Mouse (Mus musculus): ENCODE data around the gene Ssr4.

DNA sequence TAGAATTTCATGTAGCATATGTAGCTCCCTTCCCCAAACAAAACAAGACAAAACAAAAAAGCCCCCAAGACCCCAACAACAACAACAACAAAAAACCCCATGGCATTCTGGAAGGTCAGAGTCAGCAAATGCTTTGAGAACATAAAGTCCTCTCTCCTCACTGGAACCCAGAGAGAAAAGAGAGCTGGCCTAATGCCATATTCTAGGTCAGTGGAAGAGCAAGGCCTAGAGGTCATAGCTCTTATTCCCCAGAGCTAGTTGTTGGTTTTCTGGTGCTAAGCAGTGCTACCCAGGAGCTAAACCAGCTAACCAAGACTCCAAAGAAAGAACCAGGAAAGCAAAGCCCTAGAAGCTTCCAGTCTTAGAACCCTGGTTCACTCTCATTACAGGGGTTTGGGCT is 1.2 kb upstream of the Ssr4 start:
- TF ChIP-seq ZMIZ1 (IDR thresholded peaks at IDR 0.05; ENCODE audit: low read depth, low read length) (no peak), MEF2A (IDR thresholded peaks at IDR 0.05; ENCODE audit: borderline replicate concordance, low read depth, low read length) (no peak), ZC3H11A (IDR thresholded peaks at IDR 0.05; ENCODE audit: low read depth, low read length) (no peak), NRF1 (IDR thresholded peaks at IDR 0.05; ENCODE audit: low read depth, low read length) (no peak), CTCF (conservative IDR thresholded peaks at IDR 0.05 in 1 of 2, IDR thresholded peaks at IDR 0.05 in 1 of 2; ENCODE audit: low read depth in 2 of 2, low read length in 2 of 2) (no peak), POLR2A (IDR thresholded peaks at IDR 0.05; ENCODE audit: low read depth, low read length) (no peak), EP300 (IDR thresholded peaks at IDR 0.05; ENCODE audit: low read length) (no peak), TBP (conservative IDR thresholded peaks at IDR 0.05; ENCODE audit: low read depth, low read length) (no peak)

All from CH12.LX (cell line).